Mouse (Mus musculus) heart, postnatal 0 days (tissue): ENCODE data around the gene Kcnj6.

Experiments used
- CTCF ChIP-seq: IDR thresholded peaks from 2 replicates; pipeline ENCODE4 v1.5.1; 2016; ENCODE audit warnings: antibody characterized with exemption, control low read depth, low read depth
- EP300 ChIP-seq: IDR thresholded peaks from 2 replicates; pipeline ENCODE4 v1.6.1; 2016; ENCODE audit warnings: antibody characterized with exemption, low read depth

DNA sequence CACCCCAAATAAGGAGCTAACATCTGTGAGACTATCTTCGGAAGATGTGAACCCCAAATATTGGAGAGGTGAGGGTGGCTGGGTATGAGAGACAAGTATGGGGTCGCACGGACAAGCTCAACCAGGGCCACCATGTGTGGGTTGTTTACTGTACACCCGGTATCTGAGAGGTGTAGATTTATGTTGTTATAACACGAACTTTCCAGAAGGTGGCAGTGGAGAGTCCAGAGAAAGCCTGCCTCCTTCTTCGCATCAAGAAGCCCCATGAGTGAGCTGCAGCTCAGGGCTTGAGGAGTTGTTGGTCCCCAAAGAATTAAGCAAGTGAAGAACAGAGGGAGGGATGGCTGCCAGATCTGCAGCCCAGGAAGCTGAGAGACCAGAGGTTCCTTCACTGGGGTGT lies 181.1 kb downstream of the Kcnj6 start:
- TF ChIP-seq EP300, result no peak
- TF ChIP-seq CTCF, result peak; percentile 65
